Mouse (Mus musculus): ENCODE results near the gene Zbtb8b. TPM values are rescaled to one million over a fixed set of nuclear protein-coding genes. Genes with fewer than 3 reads are reported as not detected.

Zbtb8b gene
- polyA plus RNA-seq (2012; rRNA removed): 6.8 and 6.9 TPM in 2 replicates

DNA sequence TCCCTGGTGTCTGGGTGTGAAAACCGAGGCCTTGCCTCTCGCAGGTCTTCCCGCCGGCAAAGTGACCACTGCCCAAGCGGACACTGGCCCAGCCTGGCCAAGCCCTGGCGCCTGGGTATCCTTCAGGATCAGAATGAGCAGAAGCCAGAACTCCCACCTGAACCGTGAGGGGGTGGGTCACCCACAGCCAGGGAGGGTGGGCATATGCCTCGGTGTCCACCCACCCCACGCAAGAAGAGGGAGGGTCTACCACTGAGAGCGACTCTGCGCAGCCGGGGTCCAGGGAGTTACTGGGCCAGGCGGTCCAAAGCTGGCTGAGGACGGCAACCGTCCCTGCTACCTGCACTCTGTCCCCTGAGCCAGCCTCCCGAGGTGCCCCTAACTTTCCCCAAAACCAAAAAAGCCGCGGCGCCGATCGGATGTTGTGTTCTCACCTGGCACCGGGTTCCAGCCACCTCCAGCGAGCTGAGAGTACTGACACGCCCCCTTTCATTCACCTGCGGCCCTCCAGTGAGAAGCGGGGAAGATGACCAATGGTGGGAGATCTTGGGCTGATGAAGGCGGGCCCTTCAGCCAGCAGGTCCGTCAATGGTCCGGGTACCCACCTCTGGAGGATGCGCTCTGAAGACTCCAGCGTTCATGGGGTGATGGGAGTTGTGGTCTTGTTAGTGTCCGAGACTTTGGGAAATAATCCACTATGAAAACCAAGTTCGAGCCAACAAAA is at the start of gene Zbtb8b:
TSS of gene Zbtb8b (minus strand) at position 514 of the 724 bp plus-strand sequence.

DNA sequence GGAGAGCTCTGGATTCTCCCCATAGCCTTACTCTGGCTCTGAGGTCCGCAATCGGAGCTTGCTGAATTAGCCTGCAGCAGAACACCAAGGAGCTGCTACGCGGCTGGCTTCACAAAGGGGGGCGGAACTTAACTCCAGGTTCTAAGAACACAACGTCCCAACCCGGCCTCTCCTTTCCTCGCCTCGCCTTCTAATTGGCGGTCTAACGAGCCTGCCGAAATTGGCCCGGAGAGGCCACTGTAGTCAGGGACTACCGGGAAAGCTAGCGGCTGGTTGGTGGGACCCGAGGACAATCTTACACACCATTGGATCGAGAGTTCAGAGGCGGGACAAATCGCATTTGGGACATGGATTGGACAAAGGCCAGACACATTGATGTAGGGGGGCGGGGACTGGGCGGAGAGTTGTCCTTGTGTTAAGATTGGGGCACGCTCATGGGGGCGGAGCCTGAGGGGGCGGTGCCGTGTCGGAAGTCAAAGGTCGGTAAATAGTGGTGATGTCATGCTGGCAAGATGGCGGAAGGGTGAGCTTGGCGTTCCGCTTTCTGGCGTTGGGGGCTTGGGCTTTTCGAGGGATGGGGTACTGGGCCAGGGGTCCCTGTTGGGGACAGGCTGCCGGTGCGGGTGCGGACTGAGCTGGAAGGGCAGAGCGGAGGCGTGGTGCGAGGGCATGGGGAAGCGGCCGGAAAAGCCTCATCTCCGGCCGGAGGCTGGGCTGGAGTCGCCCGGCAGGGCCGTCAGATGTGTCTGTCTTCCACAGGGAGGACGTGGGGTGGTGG is 20.7 kb upstream of the Zbtb8b start, which contains the start of gene Bsdc1:
TSS of gene Bsdc1 (plus strand) at position 399 of the 778 bp plus-strand sequence.

DNA sequence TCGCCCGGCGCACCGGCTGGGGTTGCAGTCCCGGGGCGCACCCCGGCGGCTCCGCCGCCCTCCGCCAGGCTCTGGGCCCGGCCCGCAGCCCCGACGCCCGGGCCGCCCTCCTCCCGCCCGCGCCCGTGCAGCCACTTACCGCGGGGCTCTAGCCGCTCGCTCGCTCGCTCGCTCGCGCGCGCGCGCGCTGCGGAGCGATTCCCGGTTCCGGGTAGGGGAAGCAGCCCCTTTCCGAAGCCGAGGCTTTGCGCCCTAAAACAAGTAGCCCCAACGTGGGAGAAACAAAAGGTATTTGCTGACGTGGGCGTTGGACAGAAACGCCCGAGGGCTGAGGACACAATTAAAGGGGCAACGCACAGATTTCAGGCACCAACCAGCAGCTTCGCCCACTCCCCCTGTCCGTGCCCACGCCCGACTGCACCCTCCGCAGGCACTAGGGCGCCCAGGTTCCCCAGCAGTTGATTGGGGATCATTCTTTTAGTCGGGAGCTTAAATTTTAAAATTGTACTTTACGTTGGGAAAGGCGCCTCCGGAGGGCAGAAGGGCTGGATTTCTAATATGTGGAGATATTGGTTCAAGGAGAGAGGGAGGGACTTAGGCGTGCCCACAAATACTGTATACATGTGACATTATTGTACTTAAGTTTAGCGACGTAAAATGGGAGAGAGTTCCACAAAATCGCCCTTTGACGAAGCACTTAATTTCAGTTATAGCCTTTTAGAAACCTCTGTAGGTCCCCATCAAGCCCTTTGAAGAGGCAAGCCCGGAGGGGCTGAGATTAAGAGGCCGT is 62.9 kb downstream of the Zbtb8b start, which contains the start of gene Zbtb8a:
TSS of gene Zbtb8a (minus strand) at position 516 of the 790 bp plus-strand sequence.

Other genes starting within 250 kb of the Zbtb8b start
- gene C77080, start 179.4 kb downstream of the Zbtb8b start, polyA plus RNA-seq (2012; rRNA removed): 9.1 and 9.4 TPM in 2 replicates
- gene Sync, start 153.2 kb downstream of the Zbtb8b start, polyA plus RNA-seq (2012; rRNA removed): 0.74 and 1.4 TPM in 2 replicates
- gene Rbbp4, start 105.5 kb downstream of the Zbtb8b start, polyA plus RNA-seq (2012; rRNA removed): 104 and 107 TPM in 2 replicates
- gene Zbtb8os, start 105.2 kb downstream of the Zbtb8b start, polyA plus RNA-seq (2012; rRNA removed): 18.9 and 20.1 TPM in 2 replicates
- 19.4 and 19.8 TPM in 2 replicates for gene Zbtb8a, start 62.7 kb downstream of the Zbtb8b start, polyA plus RNA-seq (2012; rRNA removed)
- gene Bsdc1, start 20.7 kb upstream of the Zbtb8b start, polyA plus RNA-seq (2012; rRNA removed): 16.2 and 21.8 TPM in 2 replicates
- gene Tssk3, start 50.2 kb upstream of the Zbtb8b start, polyA plus RNA-seq (2012; rRNA removed): 0.41 and 0.62 TPM in 2 replicates
- 0.74 and 0.80 TPM in 2 replicates for gene Fam229a, start 50.3 kb upstream of the Zbtb8b start, polyA plus RNA-seq (2012; rRNA removed)
- gene Marcksl1, start 72.7 kb upstream of the Zbtb8b start, polyA plus RNA-seq (2012; rRNA removed): 1,413 and 1,583 TPM in 2 replicates
- gene Hdac1, start 101.9 kb upstream of the Zbtb8b start, polyA plus RNA-seq (2012; rRNA removed): 93.2 and 95.2 TPM in 2 replicates
- 14.9 and 16.0 TPM in 2 replicates for gene Lck, start 132.8 kb upstream of the Zbtb8b start, polyA plus RNA-seq (2012; rRNA removed)
- gene Fam167b, start 137.7 kb upstream of the Zbtb8b start, polyA plus RNA-seq (2012; rRNA removed): 0.43 and 0.70 TPM in 2 replicates
- 287 and 302 TPM in 2 replicates for gene Eif3i, start 159.8 kb upstream of the Zbtb8b start, polyA plus RNA-seq (2012; rRNA removed)
- 150 and 156 TPM in 2 replicates for gene Tmem234, start 159.8 kb upstream of the Zbtb8b start, polyA plus RNA-seq (2012; rRNA removed)
- gene Dcdc2b, start 173.4 kb upstream of the Zbtb8b start, polyA plus RNA-seq (2012; rRNA removed): 4.7 and 5.5 TPM in 2 replicates
- 32.2 and 33.4 TPM in 2 replicates for gene Iqcc, start 178.2 kb upstream of the Zbtb8b start, polyA plus RNA-seq (2012; rRNA removed)
- gene Ccdc28b, start 183.1 kb upstream of the Zbtb8b start, polyA plus RNA-seq (2012; rRNA removed): 157 and 167 TPM in 2 replicates
- 41.8 and 43.0 TPM in 2 replicates for gene Txlna, start 200.2 kb upstream of the Zbtb8b start, polyA plus RNA-seq (2012; rRNA removed)
- gene Kpna6, start 231.9 kb upstream of the Zbtb8b start, polyA plus RNA-seq (2012; rRNA removed): 43.4 and 44.3 TPM in 2 replicates